Mouse (Mus musculus): ENCODE measurements around the gene Tcf19.

Gene Tcf19

GRCm38 (mm10) chr17:35516652-35517500 is at the start of gene Tcf19, which contains the start of gene Cchcr1:
Gene Tcf19, minus strand, starts transcription at chr17:35516824.
Gene Cchcr1, plus strand, starts transcription at chr17:35517100.
- DNase-seq (ENCODE audit: low read depth), result peak; percentile 88

- no peak for DNase-seq (ENCODE audit: low read depth)
Observed at GRCm38 (mm10) chr17:35558216-35558615, 41.6 kb upstream of the Tcf19 start.

- DNase-seq (ENCODE audit: low read depth), result no peak
Observed at GRCm38 (mm10) chr17:35557351-35557750, 40.7 kb upstream of the Tcf19 start.

GRCm38 (mm10) chr17:35556812-35557211 is 40.2 kb upstream of the Tcf19 start:
- no peak for DNase-seq (ENCODE audit: low read depth)

GRCm38 (mm10) chr17:35556186-35556765 is 39.7 kb upstream of the Tcf19 start:
- no peak for DNase-seq (ENCODE audit: low read depth)

- DNase-seq (ENCODE audit: low read depth), result no peak
Observed at GRCm38 (mm10) chr17:35554761-35555397, 38.3 kb upstream of the Tcf19 start.

GRCm38 (mm10) chr17:35554321-35554720 is 37.7 kb upstream of the Tcf19 start:
- no peak for DNase-seq (ENCODE audit: low read depth)

GRCm38 (mm10) chr17:35551881-35552414 is 35.3 kb upstream of the Tcf19 start, which contains the start of gene Cdsn:
Gene Cdsn, plus strand, starts transcription at chr17:35552128.
- no peak for DNase-seq (ENCODE audit: low read depth)

GRCm38 (mm10) chr17:35550871-35551270 is 34.2 kb upstream of the Tcf19 start:
- no peak for DNase-seq (ENCODE audit: low read depth)

- no peak for DNase-seq (ENCODE audit: low read depth)
Observed at GRCm38 (mm10) chr17:35550143-35550494, 33.5 kb upstream of the Tcf19 start.

- no peak for DNase-seq (ENCODE audit: low read depth)
Observed at GRCm38 (mm10) chr17:35549437-35550142, 33.0 kb upstream of the Tcf19 start.

GRCm38 (mm10) chr17:35548636-35549035 is 32.0 kb upstream of the Tcf19 start:
- no peak for DNase-seq (ENCODE audit: low read depth)

- no peak for DNase-seq (ENCODE audit: low read depth)
Observed at GRCm38 (mm10) chr17:35547465-35547864, 30.8 kb upstream of the Tcf19 start.

GRCm38 (mm10) chr17:35544680-35545079 is 28.1 kb upstream of the Tcf19 start:
- peak; percentile 39 for DNase-seq (ENCODE audit: low read depth)

- DNase-seq (ENCODE audit: low read depth), result no peak
Observed at GRCm38 (mm10) chr17:35544001-35544400, 27.4 kb upstream of the Tcf19 start.

GRCm38 (mm10) chr17:35543412-35543861 is 26.8 kb upstream of the Tcf19 start:
- DNase-seq (ENCODE audit: low read depth), result no peak

GRCm38 (mm10) chr17:35542761-35543411 is 26.3 kb upstream of the Tcf19 start:
- DNase-seq (ENCODE audit: low read depth), result no peak

- DNase-seq (ENCODE audit: low read depth), result no peak
Observed at GRCm38 (mm10) chr17:35539540-35539939, 22.9 kb upstream of the Tcf19 start.

GRCm38 (mm10) chr17:35538476-35538875 is 21.9 kb upstream of the Tcf19 start:
- DNase-seq (ENCODE audit: low read depth), result no peak

GRCm38 (mm10) chr17:35537421-35537820 is 20.8 kb upstream of the Tcf19 start:
- no peak for DNase-seq (ENCODE audit: low read depth)

- DNase-seq (ENCODE audit: low read depth), result peak; percentile 53
Observed at GRCm38 (mm10) chr17:35534343-35534742, 17.7 kb upstream of the Tcf19 start.

Measured in c-Kit-positive CD71-negative TER-119-negative erythroid progenitor cells, embryonic 14.5 days (primary cell).